Mouse (Mus musculus): ENCODE data around the gene Bahcc1.

GRCm38 (mm10) chr11:120184371-120185315 lies 48.1 kb upstream of the Bahcc1 start:
- TF ChIP-seq CTCF (conservative IDR thresholded peaks at IDR 0.05; ENCODE audit: insufficient read depth, insufficient read length, low read depth, low read length): no peak
- TF ChIP-seq POLR2A (IDR thresholded peaks at IDR 0.05; ENCODE audit: low read depth, low read length): no peak

Measured in kidney, adult 2 months (tissue).